Mouse (Mus musculus) lung, adult 2 months (tissue): ENCODE measurements around the gene Tnfrsf8.

ENCODE experiments used
- CTCF ChIP-seq: fragments of 200-500 bp; IDR thresholded peaks from 2 replicates; pipeline ENCODE4 v1.5.1; 2011; ENCODE audit warnings: mild to moderate bottlenecking, low read length, control low read depth; ENCODE audit not compliant: insufficient read depth
- POLR2A ChIP-seq: fragments of 200-500 bp; IDR thresholded peaks from 2 replicates; pipeline ENCODE4 v1.6.1; 2011; ENCODE audit warnings: low read depth, mild to moderate bottlenecking, control low read depth, low read length, borderline replicate concordance; ENCODE audit errors: extremely low read depth

- TF ChIP-seq CTCF, result no peak
- no peak for TF ChIP-seq POLR2A
These were observed 45.6 kb upstream of the Tnfrsf8 start for GRCm38 (mm10) chr4:145360567-145360966.
